Mouse (Mus musculus) splenic B cell, adult 2 months (primary cell): ENCODE results near the gene Kcns3.
A peak's percentile ranks its signal among the peaks of the same experiment; 100 is the strongest.

Source experiments
- DNase-seq: peaks from one replicate; pipeline ENCODE4 v3.0.0-alpha.2; 2011; ENCODE audit warnings: low read depth, low spot score
- H3K27me3 ChIP-seq: 2 replicates; pipeline ENCODE4 v1.6.1; 2012; ENCODE audit warnings: mild to moderate bottlenecking, low read length, moderate library complexity, mixed read lengths; ENCODE audit not compliant: control insufficient read depth, poor library complexity, insufficient read depth, severe bottlenecking
- H3K36me3 ChIP-seq: 2 replicates; pipeline ENCODE4 v1.6.1; 2012; ENCODE audit warnings: mild to moderate bottlenecking, low read length, moderate library complexity, mixed read lengths; ENCODE audit not compliant: control insufficient read depth, poor library complexity, insufficient read depth, severe bottlenecking

Kcns3 gene

GRCm38 (mm10) chr12:11151015-11151414 is at the start of gene Kcns3:
TSS of gene Kcns3 (minus strand) at chr12:11151056.
- no peak for DNase-seq
- no peaks in the 10 kb centered on the region for H3K27me3 ChIP-seq
- no peaks in the 10 kb centered on the region for H3K36me3 ChIP-seq

- H3K27me3 ChIP-seq: no peaks in the 10 kb centered on the region
- no peaks in the 10 kb centered on the region for H3K36me3 ChIP-seq
- DNase-seq: no peak
These were observed 47.7 kb upstream of the Kcns3 start for GRCm38 (mm10) chr12:11198551-11198950.

- no peaks in the 10 kb centered on the region for H3K36me3 ChIP-seq
- DNase-seq: peak; percentile 37
These were observed 47.2 kb upstream of the Kcns3 start for GRCm38 (mm10) chr12:11198026-11198425.

GRCm38 (mm10) chr12:11196830-11197229 is 46.0 kb upstream of the Kcns3 start:
- no peaks in the 10 kb centered on the region for H3K36me3 ChIP-seq

More at GRCm38 (mm10) chr12:11198026-11198425, 47.2 kb upstream of the Kcns3 start:
- H3K27me3 ChIP-seq: no peaks in the 10 kb centered on the region

GRCm38 (mm10) chr12:11196142-11196597 is 45.3 kb upstream of the Kcns3 start:
- peak; percentile 81 for DNase-seq
- no peaks in the 10 kb centered on the region for H3K27me3 ChIP-seq
- H3K36me3 ChIP-seq: no peaks in the 10 kb centered on the region

More at GRCm38 (mm10) chr12:11196830-11197229, 46.0 kb upstream of the Kcns3 start:
- no peaks in the 10 kb centered on the region for H3K27me3 ChIP-seq
- no peak for DNase-seq

- no peaks in the 10 kb centered on the region for H3K27me3 ChIP-seq
- H3K36me3 ChIP-seq: no peaks in the 10 kb centered on the region
- no peak for DNase-seq
These were observed 44.2 kb upstream of the Kcns3 start for GRCm38 (mm10) chr12:11195031-11195430.

- peak; percentile 85 for DNase-seq
- no peaks in the 10 kb centered on the region for H3K36me3 ChIP-seq
- no peaks in the 10 kb centered on the region for H3K27me3 ChIP-seq
These were observed 27.8 kb upstream of the Kcns3 start for GRCm38 (mm10) chr12:11178486-11179154.

GRCm38 (mm10) chr12:11177408-11178394 is 26.8 kb upstream of the Kcns3 start:
- Histone ChIP-seq H3K27me3 (no peaks in the 10 kb centered on the region), H3K36me3 (no peaks in the 10 kb centered on the region)
- no peak for DNase-seq

GRCm38 (mm10) chr12:11158670-11159069 is 7.8 kb upstream of the Kcns3 start:
- DNase-seq: no peak
- Histone ChIP-seq H3K27me3 (no peaks in the 10 kb centered on the region), H3K36me3 (no peaks in the 10 kb centered on the region)

- DNase-seq: no peak
- no peaks in the 10 kb centered on the region for H3K27me3 ChIP-seq
- no peaks in the 10 kb centered on the region for H3K36me3 ChIP-seq
These were observed 4.3 kb upstream of the Kcns3 start for GRCm38 (mm10) chr12:11155123-11155522.

- DNase-seq: no peak
- no peaks in the 10 kb centered on the region for H3K36me3 ChIP-seq
- H3K27me3 ChIP-seq: no peaks in the 10 kb centered on the region
These were observed 2.7 kb upstream of the Kcns3 start for GRCm38 (mm10) chr12:11153587-11153986.

- no peak for DNase-seq
- Histone ChIP-seq H3K36me3 (no peaks in the 10 kb centered on the region), H3K27me3 (no peaks in the 10 kb centered on the region)
These were observed 492 bp downstream of the Kcns3 start for GRCm38 (mm10) chr12:11150192-11150935.

GRCm38 (mm10) chr12:11149421-11150191 is 1.2 kb downstream of the Kcns3 start:
- DNase-seq: no peak
- H3K27me3 ChIP-seq: no peaks in the 10 kb centered on the region
- H3K36me3 ChIP-seq: no peaks in the 10 kb centered on the region

GRCm38 (mm10) chr12:11149121-11149420 is 1.8 kb downstream of the Kcns3 start:
- DNase-seq: no peak
- H3K27me3 ChIP-seq: no peaks in the 10 kb centered on the region
- no peaks in the 10 kb centered on the region for H3K36me3 ChIP-seq
